Mouse (Mus musculus): ENCODE data around the gene Arl6. TPM values are rescaled to one million over a fixed set of nuclear protein-coding genes. Genes with fewer than 3 reads are reported as not detected.
A peak's percentile ranks its signal among the peaks of the same experiment; 100 is the strongest.

Arl6 gene
- total RNA-seq (2021) = 1 to 10 TPM; 3.0 to 4.0 TPM
- long read RNA-seq, experiment 1, transcript Arl6-201 (8 exons, 1,696 nt) = major isoform, 5 of 5 reads
- long read RNA-seq, experiment 1, partial matches to known transcripts = 0 of 5 reads
- long read RNA-seq, experiment 1, other reads (novel, unspliced or antisense) = 0 of 5 reads
- long read RNA-seq, experiment 2, partial matches to known transcripts = 0 of 1 reads
- long read RNA-seq, experiment 2, other reads (novel, unspliced or antisense) = 0 of 1 reads

GRCm38 (mm10) chr16:59639102-59639691, at the start of gene Arl6:
Arl6 (minus strand) TSS chr16:59639391.
- peak; percentile 94 to 95 for DNase-seq

DNA sequence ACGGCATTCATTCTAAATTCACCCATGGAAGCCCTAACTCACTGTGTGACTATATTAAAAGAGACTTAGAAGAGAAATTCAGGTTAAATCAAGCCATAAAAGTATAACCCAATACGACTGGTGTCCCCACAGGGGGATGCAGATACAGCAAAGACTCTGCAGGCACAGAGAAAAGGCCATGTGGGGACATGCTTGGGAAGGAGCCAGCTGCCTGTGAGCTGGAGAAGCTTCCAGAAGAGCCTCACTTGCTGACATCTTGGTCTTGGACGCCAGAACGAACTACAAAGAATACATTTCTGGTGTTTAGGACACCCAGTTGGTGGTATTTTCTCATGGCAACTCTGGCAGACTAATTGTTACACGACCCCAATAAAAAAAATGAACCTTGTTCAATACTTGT, 45.9 kb upstream of the Arl6 start:
- no peak for DNase-seq

DNA sequence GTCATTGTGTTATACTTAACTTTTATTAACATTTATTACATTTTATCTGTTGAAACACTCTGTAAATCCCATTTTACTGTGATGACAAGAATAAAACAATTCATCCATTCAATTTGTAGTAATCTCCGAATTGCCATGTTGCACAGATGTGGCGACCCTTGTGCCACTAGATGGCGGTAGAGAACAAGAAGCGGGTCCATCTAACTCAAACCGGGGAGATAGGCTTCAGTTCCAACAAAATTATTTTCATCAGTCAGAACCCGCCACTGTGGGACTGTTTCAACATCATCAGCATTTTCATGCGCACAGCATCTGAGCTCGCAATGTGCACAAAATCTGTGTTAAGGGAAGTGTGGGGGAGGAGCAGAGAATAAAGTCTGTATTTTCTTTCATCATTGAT, 44.2 kb upstream of the Arl6 start:
- peak; percentile 48 to 76 for DNase-seq

GRCm38 (mm10) chr16:59682216-59682891, 43.2 kb upstream of the Arl6 start:
- DNase-seq = no peak

- no peak for DNase-seq
Measured at GRCm38 (mm10) chr16:59666938-59667337, 27.7 kb upstream of the Arl6 start.

- no peak for DNase-seq
Measured at GRCm38 (mm10) chr16:59643766-59644165, 4.6 kb upstream of the Arl6 start.

DNA sequence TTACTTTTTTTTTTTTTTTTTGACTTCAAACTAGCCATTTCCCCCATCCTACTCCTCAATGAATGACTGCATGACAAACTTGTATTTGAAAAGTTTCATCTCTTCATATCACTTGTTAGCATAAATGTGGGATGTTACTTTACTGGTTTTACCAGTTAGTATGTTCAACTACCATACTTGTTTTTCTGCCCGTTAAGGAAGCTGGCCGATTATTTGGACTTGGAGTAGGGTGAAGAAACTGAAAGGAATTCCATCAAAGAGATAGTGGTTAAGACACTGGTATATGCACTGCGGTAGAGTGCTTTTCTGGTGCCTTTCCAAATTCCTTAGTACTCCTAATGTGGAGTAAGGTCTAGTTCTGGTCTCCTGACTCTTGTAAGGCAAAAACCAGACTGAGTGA, 794 bp upstream of the Arl6 start:
- DNase-seq = peak in 1 of 2 experiments; percentile 10

DNA sequence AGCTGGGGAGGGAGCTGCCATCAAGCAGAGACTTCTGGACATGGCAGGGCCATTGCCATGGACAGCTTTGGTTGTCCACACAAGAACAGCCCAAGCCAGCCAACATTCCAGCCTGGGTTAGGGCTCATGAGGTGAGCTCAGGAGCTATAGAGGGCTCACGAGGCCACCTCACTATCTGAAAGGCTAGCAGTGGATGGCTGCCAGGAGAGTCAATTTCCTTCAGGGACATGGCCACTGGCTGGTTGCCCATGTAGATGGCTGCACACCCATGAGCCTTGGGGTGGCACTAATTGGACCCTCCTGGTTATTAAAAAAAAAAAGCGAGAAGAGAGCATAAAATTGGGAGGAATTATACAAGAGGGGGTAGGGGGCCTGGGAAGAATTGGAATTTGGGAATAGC, 4.6 kb downstream of the Arl6 start:
- DNase-seq = peak in 1 of 2 experiments; percentile 5

DNA sequence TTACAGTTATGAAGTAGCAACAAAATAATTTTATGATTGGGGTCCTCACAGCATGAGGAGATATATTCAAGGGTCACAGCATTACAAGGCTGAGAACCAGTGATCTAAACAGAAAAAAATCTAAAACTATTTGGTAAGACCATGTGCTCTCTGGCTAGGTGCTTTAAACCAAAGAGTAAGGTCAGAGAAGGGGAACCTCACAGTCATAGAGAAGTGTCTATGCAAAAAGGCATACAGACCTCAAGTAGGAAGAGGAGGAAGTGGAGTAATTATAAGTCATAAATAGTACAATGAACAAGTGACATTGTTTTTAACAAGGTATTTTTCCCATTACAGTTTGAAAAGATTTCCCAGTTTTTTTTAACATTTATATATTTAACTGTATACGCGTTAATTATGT, 17.6 kb downstream of the Arl6 start:
- no peak for DNase-seq

DNA sequence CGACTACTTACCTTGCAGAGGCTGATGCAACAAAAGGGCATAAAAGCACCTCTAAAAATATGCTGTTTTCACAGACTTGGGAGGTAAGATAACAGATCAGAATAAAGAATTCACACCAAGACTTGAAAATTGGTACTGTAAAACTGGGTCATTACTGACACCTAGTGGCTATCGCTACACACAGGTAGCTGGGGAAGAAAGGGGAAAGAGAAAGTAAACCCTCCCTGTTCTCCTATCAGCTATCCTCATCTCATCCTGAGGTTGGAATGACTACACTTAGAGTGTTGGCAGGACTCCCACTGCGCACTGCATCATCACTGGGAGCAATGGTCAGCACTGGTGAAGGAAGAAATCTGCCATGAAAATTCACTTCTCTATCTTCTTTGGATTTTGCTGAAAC, 22.0 kb downstream of the Arl6 start:
- peak; percentile 48 to 71 for DNase-seq

GRCm38 (mm10) chr16:59615675-59616074, 23.5 kb downstream of the Arl6 start:
- DNase-seq = no peak

- no peak for DNase-seq
Measured at GRCm38 (mm10) chr16:59610750-59611149, 28.4 kb downstream of the Arl6 start.

DNA sequence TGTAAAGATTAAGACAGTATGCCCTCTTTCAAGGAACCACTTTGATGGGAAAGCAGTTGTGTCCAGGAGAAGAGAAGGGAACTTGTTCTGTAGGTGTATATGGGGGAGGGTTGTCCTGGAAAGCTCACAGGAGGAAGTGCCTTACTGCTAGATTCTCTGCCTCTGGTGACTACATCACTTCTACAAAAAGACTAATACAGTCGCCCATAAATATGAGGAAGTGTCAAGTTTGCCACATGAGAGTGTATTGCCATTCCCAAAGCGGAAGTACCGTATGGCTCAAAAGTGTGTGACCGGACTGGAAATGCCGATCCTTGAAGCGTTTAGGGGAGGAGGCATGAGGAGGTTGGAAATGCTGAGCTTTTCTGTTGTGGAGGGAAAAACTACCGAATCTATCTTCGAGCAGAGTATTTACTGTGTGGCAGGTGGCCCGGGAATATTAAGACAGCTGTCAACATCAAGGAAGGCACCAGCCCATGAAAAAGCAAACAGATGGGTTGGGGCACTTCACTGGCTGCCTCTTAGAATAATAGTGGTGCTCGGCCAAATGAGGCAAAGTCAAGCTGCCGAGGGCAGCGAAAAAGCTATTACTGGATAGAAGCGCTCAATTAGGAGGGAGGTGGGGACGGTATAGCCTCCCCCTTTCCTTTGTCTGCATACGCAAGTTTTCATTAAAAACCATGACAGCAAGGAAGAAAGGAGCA, 35.0 kb downstream of the Arl6 start:
- DNase-seq = no peak

- DNase-seq = peak; percentile 85 to 93
Measured at GRCm38 (mm10) chr16:59600311-59601251, 38.6 kb downstream of the Arl6 start, which contains the start of gene Crybg3. Crybg3 (minus strand) TSS chr16:59600979.

DNA sequence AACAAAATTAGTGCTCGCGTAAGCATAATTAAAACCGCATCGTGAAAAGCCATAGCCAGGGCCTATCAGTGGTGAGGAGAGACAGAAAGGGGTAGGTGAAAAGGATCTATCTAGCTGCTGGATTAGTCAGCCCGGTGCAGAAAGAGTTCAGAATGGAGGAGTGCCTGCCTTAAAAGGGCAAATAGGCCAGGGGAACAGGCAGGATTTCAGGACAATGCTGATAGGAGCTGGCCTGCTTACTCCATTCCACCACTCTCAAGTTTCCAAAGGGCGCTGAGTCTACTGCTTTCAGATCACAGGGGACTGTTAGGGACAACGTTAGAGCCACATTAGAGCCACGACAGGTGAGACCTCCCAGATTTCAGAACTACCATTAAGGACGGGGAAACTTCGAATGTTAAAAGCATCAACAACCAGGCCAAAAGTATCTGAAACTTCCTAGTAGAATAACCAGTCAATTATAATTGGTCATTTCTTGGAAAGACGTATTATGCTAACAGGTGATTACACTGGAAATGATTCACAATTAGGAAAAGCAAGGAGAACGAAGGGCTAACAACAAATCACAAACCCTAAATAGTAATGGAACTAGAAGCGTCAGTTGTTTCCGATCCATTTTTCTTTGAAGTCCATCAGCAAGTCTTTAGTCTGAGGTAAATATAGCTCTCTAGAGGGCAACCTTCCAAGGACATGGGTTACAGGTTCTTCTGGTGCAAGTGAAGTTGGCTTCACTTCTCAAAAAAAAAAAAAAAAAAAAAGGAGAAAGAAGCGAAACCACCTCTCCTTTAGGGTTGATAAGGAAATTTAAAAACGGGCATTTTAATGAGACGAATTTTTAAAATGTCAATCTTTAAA, 39.6 kb downstream of the Arl6 start:
- DNase-seq = peak; percentile 55 to 75

DNA sequence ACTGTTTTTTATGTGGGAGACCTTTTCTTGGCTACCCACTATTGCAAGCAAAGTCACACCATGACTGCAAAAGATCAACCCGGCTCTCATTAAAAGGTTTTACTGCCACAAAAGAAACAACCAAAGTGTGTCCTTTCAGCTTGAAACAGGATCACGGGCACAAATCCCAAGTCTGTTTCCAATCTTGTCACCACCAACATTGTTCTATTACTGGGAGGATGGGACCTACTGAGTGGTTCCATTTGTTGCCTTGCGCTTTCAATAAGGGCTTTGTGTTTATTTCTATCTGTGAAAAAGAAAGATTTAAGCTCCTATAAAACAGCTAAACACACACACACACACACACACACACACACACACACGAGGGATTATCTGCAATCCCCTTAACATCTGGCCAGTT, 40.2 kb downstream of the Arl6 start:
- DNase-seq = peak in 1 of 2 experiments; percentile 57

DNA sequence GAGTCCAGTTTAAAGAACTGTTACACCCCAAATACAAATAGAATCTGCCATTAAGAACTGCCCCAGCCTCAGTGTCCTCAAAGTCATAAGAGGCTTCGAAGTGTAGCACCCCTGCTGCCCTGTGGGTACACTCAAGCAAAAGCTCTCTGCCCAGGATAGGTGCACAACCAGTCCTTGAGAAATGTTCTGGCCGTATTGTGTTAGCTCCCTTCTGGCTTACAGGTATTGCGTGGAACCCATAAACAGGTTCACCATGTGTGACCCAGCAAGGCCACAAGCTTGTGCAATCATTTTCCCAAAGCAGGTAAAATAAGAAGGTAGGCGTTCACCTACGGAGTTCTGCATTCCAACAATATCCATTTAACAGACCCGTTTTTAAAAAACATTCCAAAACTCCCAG, 41.9 kb downstream of the Arl6 start:
- no peak for DNase-seq

- DNase-seq = peak; percentile 57 to 62
Measured at GRCm38 (mm10) chr16:59594714-59595113, 44.5 kb downstream of the Arl6 start.

- no peak for DNase-seq
Measured at GRCm38 (mm10) chr16:59590790-59591189, 48.4 kb downstream of the Arl6 start.

GRCm38 (mm10) chr16:59588351-59589025, 50.7 kb downstream of the Arl6 start:
- DNase-seq = no peak
